Mouse (Mus musculus) ES-CJ7 (cell line): ENCODE measurements around the gene Gm21833.
"Not testable (repeated sequence)": the region's sequence is repeated elsewhere in the genome, so short reads cannot be mapped to it uniquely, and the experiment has no call there.

ENCODE experiments used
- DNase-seq: peaks from one replicate; pipeline ENCODE4 v3.0.0; 2011; ENCODE audit warnings: low read depth, low spot score

Gene Gm21833

GRCm38 (mm10) chr16:82828082-82828481 is at the start of gene Gm21833:
TSS of gene Gm21833 (plus strand) at chr16:82828382.
- not testable (repeated sequence) for DNase-seq

- DNase-seq = no peak
Measured at GRCm38 (mm10) chr16:82789521-82789920, 38.7 kb upstream of the Gm21833 start.

- DNase-seq = no peak
Measured at GRCm38 (mm10) chr16:82796489-82796888, 31.7 kb upstream of the Gm21833 start.

- no peak for DNase-seq
Measured at GRCm38 (mm10) chr16:82815255-82815654, 12.9 kb upstream of the Gm21833 start.

- DNase-seq = no peak
Measured at GRCm38 (mm10) chr16:82816615-82817014, 11.6 kb upstream of the Gm21833 start.

GRCm38 (mm10) chr16:82855752-82856151 is 27.6 kb downstream of the Gm21833 start:
- DNase-seq = no peak

GRCm38 (mm10) chr16:82864590-82864989 is 36.4 kb downstream of the Gm21833 start:
- DNase-seq = no peak
